Mouse (Mus musculus) testis, adult 2 months (tissue): ENCODE results near the gene Sorcs2.

ENCODE experiments used
- CTCF ChIP-seq: fragments of 200-500 bp; IDR thresholded peaks from 2 replicates; pipeline ENCODE4 v1.5.1; 2012; ENCODE audit warnings: low read depth, mild to moderate bottlenecking, inconsistent platforms, low read length, moderate library complexity; ENCODE audit not compliant: control insufficient read depth, insufficient read depth, insufficient replicate concordance
- POLR2A ChIP-seq: fragments of 200-500 bp; IDR thresholded peaks from 2 replicates; pipeline ENCODE4 v1.6.1; 2012; ENCODE audit warnings: low read depth, mild to moderate bottlenecking, inconsistent platforms, low read length, moderate library complexity; ENCODE audit not compliant: control insufficient read depth

DNA sequence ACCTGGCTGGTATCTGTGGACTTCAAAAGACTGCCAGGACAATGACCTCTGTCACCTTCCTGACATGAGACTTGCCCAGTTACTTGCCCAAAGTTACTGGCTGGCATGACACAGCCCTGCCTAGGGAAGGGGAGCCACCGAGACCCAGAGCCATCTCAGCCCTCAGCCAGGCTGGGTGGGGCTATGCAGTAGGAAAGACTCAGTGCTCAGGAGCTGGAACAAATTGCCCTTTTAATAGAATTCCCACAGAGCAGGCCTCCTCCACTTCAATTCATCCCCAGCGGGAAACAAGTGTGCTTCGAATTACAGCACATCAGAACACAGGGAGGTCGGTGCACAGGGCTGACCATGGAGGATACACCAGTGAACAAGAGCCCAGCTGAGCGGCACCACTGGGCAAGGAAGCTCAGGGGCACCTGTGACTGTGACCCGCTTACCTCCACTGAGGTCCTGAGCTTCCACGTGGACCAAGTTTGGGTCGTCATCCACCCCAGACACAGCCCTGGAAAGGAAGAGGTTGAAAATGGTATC, 330.2 kb downstream of the Sorcs2 start:
- no peak for TF ChIP-seq POLR2A
- no peak for TF ChIP-seq CTCF
